Mouse (Mus musculus): ENCODE measurements at regions not wholly inside any gene's neighbourhood (a gene's known extent, or its start where the extent isn't known, plus 50 kb on each side); places are given as distances from the start of the nearest gene placed in this dataset.
A peak's percentile ranks its signal among the peaks of the same experiment; 100 is the strongest.

DNA sequence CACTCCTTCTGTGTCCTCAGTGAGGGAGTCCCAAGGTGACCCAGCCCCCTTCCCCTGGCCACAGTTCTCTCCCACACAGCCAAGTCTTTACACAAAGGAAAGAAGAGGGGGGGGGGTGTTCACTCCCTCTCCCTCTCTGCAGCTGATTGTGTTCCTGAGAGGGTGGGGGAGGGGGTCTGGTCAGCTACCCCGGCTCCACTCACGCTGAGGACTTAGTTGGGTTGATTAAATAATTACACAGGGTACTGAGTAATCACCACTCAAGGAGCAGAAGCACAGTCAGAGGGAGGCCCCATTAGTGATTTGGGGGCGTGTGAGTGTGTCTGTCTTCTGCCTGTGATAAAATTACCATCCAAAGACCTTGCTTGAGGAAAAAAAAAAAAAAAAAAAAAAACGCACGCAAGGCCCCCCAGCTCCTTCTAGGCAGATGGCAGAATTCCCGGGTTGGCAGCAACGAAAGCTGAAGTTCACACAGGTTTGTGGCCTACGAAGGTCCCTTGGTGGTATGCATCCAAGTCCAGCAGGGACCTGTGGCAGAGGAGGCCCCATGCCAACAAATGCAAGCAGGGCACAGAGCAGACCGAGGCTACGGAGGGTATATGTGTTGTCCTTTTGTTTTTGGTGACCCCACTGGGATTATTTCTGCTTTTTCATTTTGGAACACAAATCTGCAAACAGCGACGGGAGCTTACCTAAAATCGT, 55.3 kb upstream of the Top1 start:
- no peak overlapping the region for H3K4me3 ChIP-seq (replicated peaks)
- no peaks in the 10 kb centered on the region for H3K9me3 ChIP-seq
- no peak overlapping the region for H3K9ac ChIP-seq (replicated peaks)
- H3K36me3 ChIP-seq = no peaks in the 10 kb centered on the region
- peaks cover 9% of the 10 kb centered on the region for H3K4me1 ChIP-seq (replicated peaks)
- 29% methylated on average over 13 of the region's 13 CpGs for WGBS
- H3K27ac ChIP-seq = no peak overlapping the region
- no peak overlapping the region for H3K4me2 ChIP-seq (replicated peaks)
- ATAC-seq = peak; percentile 57
- H3K27me3 ChIP-seq = peaks cover 5% of the 10 kb centered on the region; the same call in 1 of the 2 replicates

DNA sequence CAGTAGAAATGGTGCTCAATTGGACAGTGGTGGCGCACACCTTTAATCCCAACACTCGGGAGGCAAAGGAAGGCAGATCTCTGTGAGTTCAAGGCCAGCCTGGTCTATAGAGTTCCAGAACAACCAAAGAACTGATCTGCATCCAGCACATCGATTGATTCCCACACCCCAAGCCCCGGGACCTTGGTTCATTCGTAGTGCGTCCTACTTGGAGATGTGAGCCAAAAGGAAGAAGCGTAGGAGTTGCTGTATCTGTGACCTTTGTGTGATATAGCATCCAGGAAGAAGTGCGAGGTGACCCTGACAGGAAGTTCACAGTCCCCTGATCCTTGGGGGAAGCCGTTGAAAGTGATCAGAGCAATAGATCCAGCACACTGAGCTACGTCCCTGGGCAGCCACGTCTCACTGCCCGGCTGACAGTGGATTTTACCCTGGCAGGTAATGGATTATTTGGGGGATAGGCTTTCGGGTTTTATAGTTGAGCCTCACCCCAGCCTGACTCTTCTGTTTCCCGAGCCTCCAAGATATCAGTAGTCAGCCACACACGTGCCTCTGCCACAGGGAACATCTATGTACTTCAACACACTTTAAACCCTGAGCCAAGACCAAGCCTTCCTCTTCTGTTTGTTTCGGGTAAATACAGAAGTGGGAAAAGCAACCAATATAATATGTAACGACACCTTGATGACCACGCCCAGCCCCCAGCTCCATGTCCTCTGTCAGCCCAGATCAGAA, 54.1 kb upstream of the Top1 start:
- Histone ChIP-seq H3K27me3 (peaks cover 5% of the 10 kb centered on the region; the same call in 1 of the 2 replicates), H3K9me3 (no peaks in the 10 kb centered on the region), H3K36me3 (no peaks in the 10 kb centered on the region), H3K4me2 (replicated peaks) (no peak overlapping the region), H3K27ac (no peak overlapping the region), H3K4me3 (replicated peaks) (no peak overlapping the region), H3K9ac (replicated peaks) (no peak overlapping the region), H3K4me1 (replicated peaks) (peaks cover 9% of the 10 kb centered on the region)
- WGBS = 94% methylated on average over 18 of the region's 18 CpGs
- no peak for ATAC-seq

DNA sequence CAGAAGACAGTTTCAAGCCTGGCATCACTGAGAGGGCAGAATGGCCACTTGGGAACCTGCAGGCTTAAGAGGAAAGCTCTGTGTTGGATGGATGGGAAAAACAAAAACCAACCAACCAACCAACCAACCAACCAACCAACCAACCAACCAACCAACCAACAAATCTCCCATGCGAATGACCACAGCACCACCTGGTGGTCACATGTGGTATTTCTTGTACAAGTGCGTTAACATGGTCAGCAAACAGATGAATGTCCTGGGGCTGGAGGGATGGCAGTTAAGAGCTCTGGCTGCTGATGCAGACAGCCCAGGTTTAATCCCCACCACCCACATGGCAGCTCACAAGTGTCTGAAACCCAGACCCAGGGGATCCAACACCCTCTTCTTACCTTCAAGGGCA, 52.7 kb upstream of the Top1 start:
- H3K4me3 ChIP-seq (replicated peaks) = no peak overlapping the region
- no peaks in the 10 kb centered on the region for H3K9me3 ChIP-seq
- peaks cover 9% of the 10 kb centered on the region; the same call in 1 of the 2 replicates for H3K27me3 ChIP-seq
- WGBS = 0% methylated on average over 2 of the region's 2 CpGs
- peaks cover 9% of the 10 kb centered on the region for H3K4me1 ChIP-seq (replicated peaks)
- H3K9ac ChIP-seq (replicated peaks) = no peak overlapping the region
- 0 out of 2 replicates have a peak, but pooled peaks have one; percentile 3 for ATAC-seq
- no peak overlapping the region for H3K4me2 ChIP-seq (replicated peaks)
- H3K36me3 ChIP-seq = no peaks in the 10 kb centered on the region
- no peak overlapping the region for H3K27ac ChIP-seq
